Mouse (Mus musculus): ENCODE data around the gene Rab23.
"Not testable (repeated sequence)": the region's sequence is repeated elsewhere in the genome, so short reads cannot be mapped to it uniquely, and the experiment has no call there.

Rab23 gene

GRCm38 (mm10) chr1:33734001-33734685, 14.5 kb downstream of the Rab23 start:
- no peak for DNase-seq (ENCODE audit: low spot score)

GRCm38 (mm10) chr1:33738281-33738680, 18.6 kb downstream of the Rab23 start:
- DNase-seq (ENCODE audit: low spot score) = no peak

- DNase-seq (ENCODE audit: low spot score) = no peak
These were observed 19.1 kb downstream of the Rab23 start for GRCm38 (mm10) chr1:33738681-33739278.

- peak; percentile 88 for DNase-seq (ENCODE audit: low spot score)
These were observed 19.6 kb downstream of the Rab23 start for GRCm38 (mm10) chr1:33739302-33739701.

- no peak for DNase-seq (ENCODE audit: low spot score)
These were observed 23.2 kb downstream of the Rab23 start for GRCm38 (mm10) chr1:33742903-33743302.

DNA sequence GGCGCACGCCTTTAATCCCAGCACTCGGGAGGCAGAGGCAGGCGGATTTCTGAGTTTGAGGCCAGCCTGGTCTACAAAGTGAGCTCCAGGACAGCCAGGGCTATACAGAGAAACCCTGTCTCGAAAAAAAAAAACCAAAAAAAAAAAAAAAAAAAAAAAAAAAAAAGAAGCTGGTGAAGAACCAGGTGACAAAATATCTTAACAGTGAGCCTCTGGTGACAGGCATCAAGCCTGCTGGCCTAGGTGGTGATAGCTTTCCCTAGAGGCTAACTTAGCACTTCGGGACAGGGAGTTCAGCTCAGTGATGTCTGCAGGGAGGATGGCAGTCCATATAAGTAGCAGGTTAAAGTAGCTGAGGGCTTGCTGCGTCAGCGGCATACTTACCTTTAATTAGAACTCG, 25.1 kb downstream of the Rab23 start:
- not testable (repeated sequence) for DNase-seq (ENCODE audit: low spot score)

DNA sequence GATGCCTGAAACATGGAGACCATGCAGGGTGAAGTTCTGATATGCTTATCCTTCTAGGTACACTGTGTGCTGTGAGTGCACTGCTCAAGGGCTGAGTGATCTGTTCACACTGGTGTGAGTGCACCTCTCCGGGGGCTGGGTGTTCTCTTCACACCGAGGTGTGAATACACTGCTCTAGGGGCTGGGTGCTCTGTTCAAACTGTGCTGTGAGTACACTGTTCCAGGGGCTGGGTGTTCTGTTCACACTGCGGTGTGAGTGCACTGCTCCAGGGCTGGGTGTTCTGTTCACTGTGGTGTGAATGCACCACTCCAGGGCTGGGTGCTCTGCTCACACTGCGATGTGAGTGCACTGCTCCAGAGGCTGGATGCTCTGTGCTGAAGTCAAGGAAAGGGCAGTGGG, 26.2 kb downstream of the Rab23 start:
- DNase-seq (ENCODE audit: low spot score) = no peak

DNA sequence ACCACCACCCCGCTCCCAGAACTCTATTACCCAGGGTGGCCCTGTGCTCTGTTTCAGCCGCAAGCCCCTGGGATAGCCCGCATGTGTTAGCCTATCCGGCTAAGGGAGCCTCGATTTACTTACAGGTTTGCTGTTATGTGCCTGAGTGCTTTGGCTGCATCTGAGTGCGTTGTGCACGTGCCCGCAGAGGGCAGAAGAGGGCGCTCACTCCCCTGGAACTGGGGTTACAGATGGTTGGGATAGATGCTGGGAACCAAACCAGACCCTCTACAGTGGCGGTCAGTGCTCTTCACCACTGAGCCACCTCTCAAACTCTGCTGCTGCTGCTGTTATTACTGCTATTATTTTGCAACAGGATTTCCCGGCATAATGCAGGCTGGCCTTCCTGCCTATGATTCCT, 29.4 kb downstream of the Rab23 start:
- no peak for DNase-seq (ENCODE audit: low spot score)

- not testable (repeated sequence) for DNase-seq (ENCODE audit: low spot score)
These were observed 30.0 kb downstream of the Rab23 start for GRCm38 (mm10) chr1:33749709-33750108.

- no peak for DNase-seq (ENCODE audit: low spot score)
These were observed 31.6 kb downstream of the Rab23 start for GRCm38 (mm10) chr1:33751283-33751682.

DNA sequence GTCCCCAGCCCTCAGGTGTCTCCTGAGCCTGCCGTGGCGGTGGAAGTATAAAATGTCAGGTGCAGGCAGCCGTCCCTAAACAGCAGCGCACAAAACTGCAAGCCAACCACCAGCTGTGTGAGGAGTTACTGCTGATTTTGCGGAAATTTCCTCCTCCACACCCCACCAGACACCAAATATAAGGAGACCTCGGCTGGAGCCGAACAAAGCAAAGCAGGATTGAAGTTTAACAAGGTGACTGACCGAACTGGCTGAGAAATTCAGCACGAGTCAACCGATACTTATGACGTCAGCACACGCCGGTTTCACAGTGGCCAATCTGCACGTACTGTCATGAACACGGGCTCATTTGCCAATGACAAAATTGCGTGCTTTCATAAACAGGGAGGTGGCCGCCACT, 34.4 kb downstream of the Rab23 start:
- no peak for DNase-seq (ENCODE audit: low spot score)

DNA sequence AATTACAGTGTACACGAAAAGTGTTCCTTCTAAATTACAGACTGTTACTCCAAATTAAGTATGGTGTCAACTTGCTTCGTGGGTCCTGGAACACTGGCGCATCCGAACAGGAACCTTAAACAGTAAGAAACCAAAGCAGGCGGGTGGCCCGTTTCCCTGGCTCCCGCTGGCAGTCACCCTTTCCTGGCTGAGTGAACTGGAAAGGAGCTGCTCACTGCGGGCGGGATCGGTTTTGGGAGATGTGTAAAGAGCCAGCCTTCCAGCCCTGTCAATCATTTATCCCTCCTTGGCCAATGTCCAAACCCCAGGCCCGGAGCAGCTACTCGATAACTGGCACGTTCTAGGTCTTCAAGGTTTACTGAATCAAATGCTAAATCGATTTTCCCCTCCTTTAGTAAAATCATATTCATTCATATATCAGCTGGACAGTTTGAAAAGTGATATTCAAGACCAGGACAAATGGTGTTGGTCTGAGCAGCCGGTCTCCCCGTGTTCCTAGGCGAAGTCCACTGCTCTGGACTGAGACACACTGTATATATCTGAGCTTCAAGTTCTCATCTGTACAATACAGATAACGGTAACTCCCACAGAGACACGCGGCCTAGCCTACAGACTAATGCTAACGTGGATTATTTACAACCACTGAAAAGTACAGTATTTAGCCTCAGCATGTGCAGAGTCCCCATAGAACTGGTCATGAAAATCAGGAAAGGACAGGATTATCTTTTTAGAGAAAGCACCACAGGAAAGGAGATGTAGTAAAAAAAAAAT, 35.5 kb downstream of the Rab23 start:
- no peak for DNase-seq (ENCODE audit: low spot score)

- DNase-seq (ENCODE audit: low spot score) = no peak
These were observed 36.1 kb downstream of the Rab23 start for GRCm38 (mm10) chr1:33755799-33756198.

DNA sequence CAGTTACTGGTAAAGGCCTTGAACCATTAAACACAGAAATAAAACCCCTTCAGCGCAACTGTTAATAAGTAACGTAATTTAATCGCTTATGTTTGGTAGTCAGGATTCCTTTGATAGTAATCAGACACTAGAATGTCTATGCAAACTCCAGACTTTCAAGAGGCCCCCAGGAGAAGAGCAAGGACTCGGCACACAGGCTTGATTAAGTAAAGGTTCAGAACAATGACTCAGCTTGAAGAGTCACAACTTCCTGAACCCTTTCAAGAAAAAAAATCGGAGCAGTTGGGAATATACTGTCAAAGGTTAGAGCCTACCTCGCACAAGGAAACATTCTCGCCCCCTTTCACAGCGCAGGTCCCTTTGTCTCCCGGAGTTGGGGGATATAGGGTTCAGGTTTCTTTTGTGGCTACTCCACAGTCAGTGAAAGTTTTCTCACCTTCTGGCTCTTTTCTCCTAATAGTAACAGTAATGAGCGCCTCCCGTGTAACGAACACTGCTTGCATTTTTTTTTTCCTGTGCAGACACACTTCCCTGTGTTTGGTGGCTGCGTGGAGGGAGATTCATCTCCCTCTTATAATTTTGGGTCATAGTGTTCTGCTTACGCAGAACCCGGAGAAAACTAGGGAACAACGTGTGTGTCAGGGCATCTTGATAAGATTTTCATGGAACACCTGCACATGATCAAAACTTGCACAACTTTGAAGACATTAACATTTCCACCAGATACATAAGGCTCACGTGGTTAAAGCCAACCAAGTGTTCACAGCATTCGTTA, 36.8 kb downstream of the Rab23 start:
- DNase-seq (ENCODE audit: low spot score) = peak; percentile 43

DNA sequence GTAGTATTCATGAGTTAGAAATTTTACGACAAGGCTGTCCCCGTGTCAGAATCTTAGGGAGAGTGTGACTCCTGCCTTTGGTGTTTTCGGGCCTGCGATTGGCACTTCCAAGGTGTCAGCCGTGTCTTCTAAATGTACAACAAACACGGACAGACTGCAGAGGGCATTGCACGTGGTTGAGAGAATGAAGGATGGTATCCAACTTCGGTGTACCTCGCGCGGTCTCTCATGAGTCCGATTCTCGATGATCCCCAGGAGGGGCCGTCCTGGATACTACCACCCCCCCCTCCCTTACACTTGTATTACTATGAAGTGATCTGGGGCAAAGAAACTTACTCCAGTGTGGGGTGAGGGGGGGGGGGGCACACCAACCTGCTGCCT, 37.3 kb downstream of the Rab23 start:
- DNase-seq (ENCODE audit: low spot score) = no peak

DNA sequence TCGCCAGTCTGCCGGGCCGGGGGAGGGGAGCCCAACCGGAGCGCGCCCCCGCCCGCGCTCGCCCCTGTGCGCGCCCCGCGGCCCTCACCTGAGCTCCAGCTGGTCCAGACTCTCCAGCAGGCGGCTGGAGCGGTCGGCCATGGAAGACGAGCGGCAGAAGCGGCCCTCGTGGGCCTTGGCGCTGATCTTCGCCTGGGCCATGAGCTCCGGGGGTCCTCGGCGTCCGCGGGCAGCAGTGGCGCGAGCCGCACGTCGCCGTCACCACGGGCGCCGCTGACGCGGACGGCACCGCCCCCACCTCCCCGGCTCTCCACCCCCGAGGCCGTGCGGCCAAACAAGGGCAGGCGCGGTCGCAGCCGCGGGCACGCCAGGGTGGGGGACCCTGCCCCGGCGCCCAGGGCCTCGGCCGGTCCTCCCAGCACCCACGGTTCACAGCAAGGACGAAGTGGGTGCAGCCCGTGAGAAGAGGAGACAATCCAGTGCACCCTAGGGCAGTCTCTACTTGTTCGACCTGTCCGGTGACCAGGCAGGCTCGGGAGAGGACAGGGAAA, 37.9 kb downstream of the Rab23 start, which contains the start of gene Bag2:
Gene Bag2 (minus strand): TSS at position 305 of the 551 bp plus-strand sequence.
- DNase-seq (ENCODE audit: low spot score) = peak; percentile 36

- DNase-seq (ENCODE audit: low spot score) = no peak
These were observed 38.8 kb downstream of the Rab23 start for GRCm38 (mm10) chr1:33758488-33758887.

- DNase-seq (ENCODE audit: low spot score) = no peak
These were observed 44.1 kb downstream of the Rab23 start for GRCm38 (mm10) chr1:33763826-33764225.

- DNase-seq (ENCODE audit: low spot score) = no peak
These were observed 45.9 kb downstream of the Rab23 start for GRCm38 (mm10) chr1:33765468-33766080.

DNA sequence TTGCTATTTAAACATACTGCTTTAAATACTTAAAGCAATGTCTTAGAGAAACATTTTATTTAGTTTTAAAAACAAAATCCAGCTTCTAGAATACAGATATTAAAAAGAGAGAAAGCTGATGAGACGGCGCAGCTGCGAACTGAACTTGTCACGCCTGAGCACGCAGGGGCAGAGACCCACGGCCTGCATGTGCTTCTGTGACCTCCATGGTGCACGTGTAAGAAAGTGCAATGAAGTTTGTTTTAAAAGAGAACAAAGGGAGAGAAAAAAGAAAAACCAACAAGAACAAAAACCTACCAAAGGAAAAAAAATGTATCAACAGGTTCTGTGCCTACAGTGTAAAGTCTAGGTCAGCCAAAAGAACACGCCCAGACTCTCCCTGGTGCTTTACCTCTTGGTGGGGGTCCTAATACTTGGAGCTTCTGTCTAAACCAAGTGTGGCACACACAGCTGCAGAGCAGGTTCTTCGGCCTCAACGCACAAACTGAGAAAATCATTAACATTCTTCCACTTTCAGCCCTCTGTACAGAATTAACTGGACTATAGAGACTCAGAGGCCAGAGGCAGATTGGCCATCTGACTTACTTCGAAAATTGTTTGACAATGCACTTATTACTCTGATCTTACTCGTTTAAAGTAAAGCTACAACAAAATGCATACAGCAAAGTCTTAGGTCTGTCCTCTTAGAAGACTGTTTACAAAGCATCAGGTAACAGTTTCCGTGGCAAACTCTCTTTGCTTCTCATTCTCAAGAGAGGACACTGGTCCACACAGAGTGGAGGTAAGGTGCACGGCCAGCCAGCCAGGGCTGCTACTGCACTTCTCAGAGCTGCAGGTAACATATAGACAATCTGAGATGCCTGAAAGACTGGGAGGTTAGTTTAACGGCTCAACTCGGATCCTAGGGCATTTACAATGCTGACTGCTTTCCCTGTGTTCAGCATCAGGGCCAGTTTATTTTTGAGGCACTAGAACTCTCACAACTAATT, 47.1 kb downstream of the Rab23 start:
- DNase-seq (ENCODE audit: low spot score) = no peak
